Mouse (Mus musculus) C2C12 (cell line): ENCODE results near the gene Veph1.
A peak's percentile ranks its signal among the peaks of the same experiment; 100 is the strongest.

ENCODE experiments used
- CEBPB ChIP-seq: IDR thresholded peaks from one replicate; pipeline ENCODE4 v1.6.1; 2011; ENCODE audit warnings: low read depth, mild to moderate bottlenecking, control low read depth, moderate library complexity
- CTCF ChIP-seq: IDR thresholded peaks from one replicate; pipeline ENCODE4 v1.5.1; 2011; ENCODE audit not compliant: control insufficient read depth, insufficient read depth, insufficient read length
- MAX ChIP-seq: IDR thresholded peaks from one replicate; pipeline ENCODE4 v1.6.1; 2011; ENCODE audit warnings: mild to moderate bottlenecking, control low read depth
- MYOD1 ChIP-seq: IDR thresholded peaks from one replicate; pipeline ENCODE4 v1.6.1; 2011; ENCODE audit warnings: low read depth; ENCODE audit not compliant: control insufficient read depth, insufficient read length
- MYOG ChIP-seq: IDR thresholded peaks from one replicate; pipeline ENCODE4 v1.6.1; 2011; ENCODE audit not compliant: control insufficient read depth, insufficient read length; ENCODE audit errors: extremely low read depth
- USF1 ChIP-seq: IDR thresholded peaks from one replicate; pipeline ENCODE4 v1.6.1; 2011; ENCODE audit warnings: low read depth, mild to moderate bottlenecking, control low read depth, moderate library complexity

DNA sequence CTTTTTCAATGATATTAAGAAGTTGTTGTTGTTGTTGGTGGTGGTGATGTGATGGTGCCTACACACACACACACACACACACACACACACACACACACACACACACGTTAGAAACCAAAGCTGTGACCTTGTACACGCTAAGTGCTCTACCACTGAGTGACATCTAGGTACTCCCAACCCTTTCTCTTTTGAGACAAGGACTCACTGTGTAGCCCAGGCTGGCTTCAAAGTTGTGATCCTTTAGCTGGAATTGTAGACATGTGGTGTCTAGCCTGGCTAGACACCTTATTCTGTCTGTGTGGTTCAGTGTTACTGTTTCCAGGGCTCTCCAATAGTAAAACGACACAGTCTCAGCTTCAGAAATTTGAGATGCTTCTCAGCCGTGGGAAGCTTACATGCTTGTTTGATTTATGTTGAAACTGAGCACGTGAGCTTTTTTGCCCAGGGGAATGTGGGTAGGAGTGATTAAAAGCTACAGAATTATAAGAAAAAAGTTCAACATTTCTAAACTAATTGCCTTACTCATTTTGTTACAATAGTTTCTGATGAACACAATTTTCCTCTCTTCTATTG, 272.3 kb downstream of the Veph1 start:
- TF ChIP-seq CTCF (no peak), USF1 (peak; percentile 20), CEBPB (no peak), MYOG (no peak), MAX (no peak), MYOD1 (no peak)
